Comparison of ENCODE assay signal across 10 mouse cellular contexts in the genomic region with DNA sequence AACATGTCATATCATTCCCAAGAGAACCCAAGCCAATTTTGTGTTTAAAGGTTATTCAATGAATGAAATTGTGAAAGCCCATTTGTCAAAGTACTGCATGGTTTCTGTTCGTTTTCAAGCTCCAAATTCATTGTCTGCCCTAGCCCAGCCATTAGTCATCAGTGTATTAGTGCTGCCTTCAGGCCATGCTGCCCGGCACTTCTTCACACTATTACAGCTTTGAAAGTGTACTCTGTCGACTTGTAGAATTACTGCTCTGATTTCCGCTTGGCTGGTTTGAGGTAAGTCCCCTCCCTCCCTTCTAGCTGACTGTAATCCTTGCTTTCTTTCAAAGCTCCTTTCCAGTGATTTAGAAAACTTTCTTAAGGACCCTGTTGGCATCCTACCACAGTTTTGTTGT. TPM values are rescaled to one million over a fixed set of nuclear protein-coding genes. Genes with fewer than 3 reads are reported as not detected.
A peak's percentile ranks its signal among the peaks of the same experiment; 100 is the strongest.
DNase-seq lines count a peak whose midpoint lies in the region; ATAC-seq lines count a peak whose summit lies in the region.
"Had no signal": no experiment of that assay in that cellular context is flagged by ENCODE, and none has a peak within 500 bp of the region (broad histone marks: within the 10 kb centered on the region; RNA-seq: fewer than 3 reads in every experiment).

No protein-coding gene starts in this region.

- no peak for ATAC-seq in neural tube, embryonic 12.5 days (ENCODE audit: low FRiP score, low read depth)
- no peak for ATAC-seq in neural tube, embryonic 15.5 days (ENCODE audit: low FRiP score)
- ATAC-seq in embryonic facial prominence, embryonic 14.5 days (ENCODE audit: low read depth) = no peak
- no peak for ATAC-seq in limb, embryonic 12.5 days (ENCODE audit: insufficient number of reproducible peaks, insufficient read depth, low FRiP score, low TSS enrichment, low read depth)
- ATAC-seq in stomach, embryonic 16.5 days (ENCODE audit: insufficient read depth, low FRiP score) = no peak

- 12% methylated on average over 4 of the region's 4 CpGs for WGBS in neural tube, embryonic 12.5 days
- 29% methylated on average over 4 of the region's 4 CpGs for WGBS in neural tube, embryonic 15.5 days
- WGBS in embryonic facial prominence, embryonic 14.5 days = 28% methylated on average over 4 of the region's 4 CpGs
- 9% methylated on average over 4 of the region's 4 CpGs for WGBS in limb, embryonic 12.5 days
- 33% methylated on average over 4 of the region's 4 CpGs for WGBS in stomach, embryonic 16.5 days

- no peak overlapping the region for H3K9ac ChIP-seq in neural tube, embryonic 12.5 days
- H3K9ac ChIP-seq in neural tube, embryonic 15.5 days (replicated peaks) = no peak overlapping the region
- H3K9ac ChIP-seq in embryonic facial prominence, embryonic 14.5 days (ENCODE audit: low read depth, low read length) = no peak overlapping the region
- no peak overlapping the region for H3K9ac ChIP-seq in limb, embryonic 12.5 days (replicated peaks)
- no peak overlapping the region for H3K9ac ChIP-seq in stomach, embryonic 16.5 days (ENCODE audit: low read length)
- H3K9ac ChIP-seq: lung, embryonic 15.5 days had no signal

- H3K27ac ChIP-seq in neural tube, embryonic 12.5 days = no peak overlapping the region
- H3K27ac ChIP-seq in neural tube, embryonic 15.5 days (replicated peaks) = no peak overlapping the region
- H3K27ac ChIP-seq in embryonic facial prominence, embryonic 14.5 days (replicated peaks; ENCODE audit: low read depth, low read length) = no peak overlapping the region
- H3K27ac ChIP-seq in limb, embryonic 12.5 days = peak overlapping the region; percentile 64
- no peak overlapping the region for H3K27ac ChIP-seq in stomach, embryonic 16.5 days (ENCODE audit: low read length)
- H3K27ac ChIP-seq: lung, embryonic 15.5 days had no signal

- H3K27me3 ChIP-seq in neural tube, embryonic 12.5 days (replicated peaks) = no peaks in the 10 kb centered on the region
- peaks cover 12% of the 10 kb centered on the region for H3K27me3 ChIP-seq in neural tube, embryonic 15.5 days (replicated peaks)
- H3K27me3 ChIP-seq in embryonic facial prominence, embryonic 14.5 days (replicated peaks; ENCODE audit: control insufficient read depth, insufficient read depth, low read length) = no peaks in the 10 kb centered on the region
- H3K27me3 ChIP-seq in limb, embryonic 12.5 days = no peaks in the 10 kb centered on the region
- no peaks in the 10 kb centered on the region for H3K27me3 ChIP-seq in stomach, embryonic 16.5 days (ENCODE audit: control insufficient read depth, insufficient read depth, low read length)
- H3K27me3 ChIP-seq: lung, embryonic 15.5 days had no signal

- DNase-seq in embryonic facial prominence, embryonic 14.5 days (ENCODE audit: low spot score) = peak; percentile 66
- DNase-seq in kidney, postnatal 36 days = no peak
- DNase-seq in ovary, adult 18-20 months (ENCODE audit: low spot score) = no peak
- DNase-seq: layer of hippocampus, postnatal 36 days had no signal

- peaks cover 31% of the 10 kb centered on the region; the same call in 1 of the 2 replicates for H3K4me1 ChIP-seq in neural tube, embryonic 12.5 days
- H3K4me1 ChIP-seq in neural tube, embryonic 15.5 days = peaks cover 16% of the 10 kb centered on the region
- H3K4me1 ChIP-seq in embryonic facial prominence, embryonic 14.5 days (ENCODE audit: control insufficient read depth, insufficient read depth, low read length) = peaks cover 30% of the 10 kb centered on the region
- peaks cover 66% of the 10 kb centered on the region for H3K4me1 ChIP-seq in limb, embryonic 12.5 days (replicated peaks)
- H3K4me1 ChIP-seq in stomach, embryonic 16.5 days (ENCODE audit: control insufficient read depth, insufficient read depth, low read length) = peaks cover 20% of the 10 kb centered on the region

- no peaks in the 10 kb centered on the region for H3K36me3 ChIP-seq in neural tube, embryonic 12.5 days
- no peaks in the 10 kb centered on the region for H3K36me3 ChIP-seq in neural tube, embryonic 15.5 days
- no peaks in the 10 kb centered on the region for H3K36me3 ChIP-seq in embryonic facial prominence, embryonic 14.5 days (ENCODE audit: control insufficient read depth, insufficient read depth, low read length)
- H3K36me3 ChIP-seq in limb, embryonic 12.5 days = no peaks in the 10 kb centered on the region
- H3K36me3 ChIP-seq in stomach, embryonic 16.5 days (ENCODE audit: control insufficient read depth, insufficient read depth, low read length) = no peaks in the 10 kb centered on the region
- H3K36me3 ChIP-seq: lung, embryonic 15.5 days had no signal

- H3K4me2 ChIP-seq in neural tube, embryonic 12.5 days (replicated peaks) = peak overlapping the region; percentile 90
- H3K4me2 ChIP-seq in neural tube, embryonic 15.5 days = no peak overlapping the region
- peak overlapping the region; percentile 57 for H3K4me2 ChIP-seq in embryonic facial prominence, embryonic 14.5 days (ENCODE audit: low read depth, low read length)
- peak overlapping the region; percentile 70 for H3K4me2 ChIP-seq in limb, embryonic 12.5 days
- peak overlapping the region; percentile 16; the same call in 1 of the 2 replicates for H3K4me2 ChIP-seq in stomach, embryonic 16.5 days (ENCODE audit: low read depth, low read length)
- H3K4me2 ChIP-seq: lung, embryonic 15.5 days had no signal

- H3K4me3 ChIP-seq in neural tube, embryonic 12.5 days = no peak overlapping the region
- no peak overlapping the region for H3K4me3 ChIP-seq in neural tube, embryonic 15.5 days (replicated peaks)
- no peak overlapping the region for H3K4me3 ChIP-seq in embryonic facial prominence, embryonic 14.5 days (ENCODE audit: low read depth, low read length)
- H3K4me3 ChIP-seq in limb, embryonic 12.5 days (replicated peaks) = peak overlapping the region; percentile 97
- peak overlapping the region; percentile 6; the same call in 1 of the 2 replicates for H3K4me3 ChIP-seq in stomach, embryonic 16.5 days (replicated peaks; ENCODE audit: low read length)
- H3K4me3 ChIP-seq: erythroblast, embryonic 14.5 days; lung, embryonic 15.5 days had no signal

- H3K9me3 ChIP-seq in neural tube, embryonic 12.5 days = no peaks in the 10 kb centered on the region
- no peaks in the 10 kb centered on the region for H3K9me3 ChIP-seq in neural tube, embryonic 15.5 days (replicated peaks)
- H3K9me3 ChIP-seq in embryonic facial prominence, embryonic 14.5 days (ENCODE audit: control insufficient read depth, low read length) = no peaks in the 10 kb centered on the region
- no peaks in the 10 kb centered on the region for H3K9me3 ChIP-seq in limb, embryonic 12.5 days
- H3K9me3 ChIP-seq in stomach, embryonic 16.5 days (replicated peaks; ENCODE audit: control insufficient read depth, low read length) = no peaks in the 10 kb centered on the region
- H3K9me3 ChIP-seq: lung, embryonic 15.5 days had no signal

RNA-seq across cellular contexts. Expression of gene Gli3, which starts 5.4 kb away (rescaled TPM):
- polyA plus RNA-seq in neural tube, embryonic 12.5 days (2016; fragmentation: Nextera tagmentation; extraction: Ambion mirVana) = 21.7 and 22.4 TPM in 2 replicates
- 2.6 and 4.4 TPM in 2 replicates for polyA plus RNA-seq in neural tube, embryonic 15.5 days (2015; fragmentation: Nextera tagmentation; extraction: Ambion mirVana)
- 20.5 and 22.2 TPM in 2 replicates for polyA plus RNA-seq in embryonic facial prominence, embryonic 14.5 days (2014; fragmentation: Nextera tagmentation; extraction: Ambion mirVana)
- polyA plus RNA-seq in limb, embryonic 12.5 days (2016; fragmentation: Nextera tagmentation; extraction: Ambion mirVana) = 50.0 and 53.9 TPM in 2 replicates
- polyA plus RNA-seq in stomach, embryonic 16.5 days (2015; fragmentation: Nextera tagmentation; extraction: Ambion mirVana) = 13.3 and 14.3 TPM in 2 replicates
- polyA plus RNA-seq: erythroblast, embryonic 14.5 days had no signal

Comparison
In these comparisons a context has a peak if more than half of its experiments do, and no peak if none do; other contexts are left out.
1. H3K4me3 ChIP-seq: peak in limb, embryonic 12.5 days (single experiment) and stomach, embryonic 16.5 days (single experiment); none in neural tube, embryonic 12.5 days (single experiment), neural tube, embryonic 15.5 days (single experiment) and embryonic facial prominence, embryonic 14.5 days (single experiment).